Mouse (Mus musculus): ENCODE data around the gene Brsk1.
A peak's percentile ranks its signal among the peaks of the same experiment; 100 is the strongest.

The Brsk1 gene

GRCm38 (mm10) chr7:4669156-4669555 lies 21.2 kb upstream of the Brsk1 start:
- no peak for DNase-seq (ENCODE audit: low read depth)

GRCm38 (mm10) chr7:4670655-4671255 lies 19.6 kb upstream of the Brsk1 start:
- peak; percentile 88 for DNase-seq (ENCODE audit: low read depth)

- DNase-seq (ENCODE audit: low read depth): no peak
Measured at GRCm38 (mm10) chr7:4671956-4672355, 18.4 kb upstream of the Brsk1 start.

- DNase-seq (ENCODE audit: low read depth): no peak
Measured at GRCm38 (mm10) chr7:4674114-4674731, 16.2 kb upstream of the Brsk1 start.

GRCm38 (mm10) chr7:4675200-4675599 lies 15.2 kb upstream of the Brsk1 start:
- no peak for DNase-seq (ENCODE audit: low read depth)

GRCm38 (mm10) chr7:4683307-4683706 lies 7.1 kb upstream of the Brsk1 start:
- no peak for DNase-seq (ENCODE audit: low read depth)

- no peak for DNase-seq (ENCODE audit: low read depth)
Measured at GRCm38 (mm10) chr7:4684203-4684602, 6.2 kb upstream of the Brsk1 start.

GRCm38 (mm10) chr7:4684632-4685417 lies 5.6 kb upstream of the Brsk1 start, which contains the start of gene Hspbp1:
Gene Hspbp1, minus strand, starts transcription at chr7:4685068.
- DNase-seq (ENCODE audit: low read depth): peak; percentile 97

- DNase-seq (ENCODE audit: low read depth): no peak
Measured at GRCm38 (mm10) chr7:4690951-4691653, 698 bp downstream of the Brsk1 start.

GRCm38 (mm10) chr7:4693004-4693403 lies 2.6 kb downstream of the Brsk1 start:
- DNase-seq (ENCODE audit: low read depth): no peak

GRCm38 (mm10) chr7:4702334-4702733 lies 11.9 kb downstream of the Brsk1 start:
- DNase-seq (ENCODE audit: low read depth): no peak

- DNase-seq (ENCODE audit: low read depth): no peak
Measured at GRCm38 (mm10) chr7:4703195-4703594, 12.8 kb downstream of the Brsk1 start.

- peak; percentile 46 for DNase-seq (ENCODE audit: low read depth)
Measured at GRCm38 (mm10) chr7:4705098-4705497, 14.7 kb downstream of the Brsk1 start.

GRCm38 (mm10) chr7:4712594-4712993 lies 22.2 kb downstream of the Brsk1 start:
- no peak for DNase-seq (ENCODE audit: low read depth)

- DNase-seq (ENCODE audit: low read depth): no peak
Measured at GRCm38 (mm10) chr7:4716955-4717354, 26.6 kb downstream of the Brsk1 start.

GRCm38 (mm10) chr7:4719276-4719675 lies 28.9 kb downstream of the Brsk1 start:
- no peak for DNase-seq (ENCODE audit: low read depth)

GRCm38 (mm10) chr7:4723508-4723907 lies 33.1 kb downstream of the Brsk1 start:
- DNase-seq (ENCODE audit: low read depth): no peak

GRCm38 (mm10) chr7:4724359-4724758 lies 34.0 kb downstream of the Brsk1 start:
- DNase-seq (ENCODE audit: low read depth): no peak

GRCm38 (mm10) chr7:4725169-4725568 lies 34.8 kb downstream of the Brsk1 start, which contains the start of gene Tmem150b:
Gene Tmem150b, minus strand, starts transcription at chr7:4725249.
- no peak for DNase-seq (ENCODE audit: low read depth)

- no peak for DNase-seq (ENCODE audit: low read depth)
Measured at GRCm38 (mm10) chr7:4731090-4731489, 40.7 kb downstream of the Brsk1 start.

- no peak for DNase-seq (ENCODE audit: low read depth)
Measured at GRCm38 (mm10) chr7:4732968-4733392, 42.6 kb downstream of the Brsk1 start.

GRCm38 (mm10) chr7:4739041-4739543 lies 48.7 kb downstream of the Brsk1 start:
- no peak for DNase-seq (ENCODE audit: low read depth)
